Comparison of ENCODE assay signal across 1 mouse cellular context in the genomic region with DNA sequence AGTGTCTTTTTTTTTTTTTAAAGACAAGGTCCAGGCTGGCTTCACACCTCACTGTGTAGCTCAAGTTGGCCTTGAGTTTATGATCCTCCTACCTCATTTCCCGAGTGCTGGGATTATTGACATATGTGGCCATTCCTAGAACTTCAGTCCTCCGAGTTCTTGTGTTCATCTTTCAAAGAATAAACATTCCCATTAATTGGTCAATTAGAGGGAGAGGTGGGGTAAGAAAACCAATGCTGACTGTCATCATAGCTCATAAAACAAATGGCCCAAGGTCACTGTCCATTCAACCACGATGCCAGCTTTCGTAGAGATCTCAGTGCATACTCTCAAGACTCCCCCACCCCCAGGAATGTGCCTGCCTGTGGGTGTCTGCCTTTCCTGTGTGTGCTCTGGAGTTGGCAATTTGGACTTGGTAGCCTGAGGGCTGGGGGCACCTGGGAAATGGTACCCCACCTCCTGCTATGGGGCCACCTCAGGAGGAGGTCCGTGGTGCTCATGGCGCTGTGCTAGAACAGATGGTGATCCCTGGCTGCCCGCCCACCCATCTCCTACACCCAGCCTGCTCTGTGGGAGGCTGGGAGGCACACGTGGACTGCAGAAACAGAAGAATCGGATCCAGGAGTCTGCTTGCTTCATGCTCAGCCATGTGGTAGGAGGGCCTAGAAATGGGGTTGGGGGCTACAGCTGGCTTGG.
TF ChIP-seq lines count a peak whose summit lies in the region.

No protein-coding gene starts in this region.

TF ChIP-seq in C2C12, 6 proteins besides CTCF, POLR2A, EP300 and RAD21 (continued from another document):
- no peak for TF ChIP-seq MYOD1 (IDR thresholded peaks at IDR 0.05; ENCODE audit: control insufficient read depth, insufficient read length, low read depth)
